Mouse (Mus musculus) brain, embryonic 14.5 days (tissue): ENCODE results near the gene Trabd.

ENCODE experiments used
- CTCF ChIP-seq: fragments of 200-500 bp; IDR thresholded peaks from 2 replicates; pipeline ENCODE4 v1.5.1; 2012; ENCODE audit warnings: inconsistent platforms, mild to moderate bottlenecking, moderate library complexity, borderline replicate concordance; ENCODE audit not compliant: insufficient read depth, insufficient read length; ENCODE audit errors: extremely low read depth
- POLR2A ChIP-seq: fragments of 200-500 bp; IDR thresholded peaks from 2 replicates; pipeline ENCODE4 v1.6.1; 2012; ENCODE audit warnings: mild to moderate bottlenecking, inconsistent platforms, borderline replicate concordance; ENCODE audit not compliant: poor library complexity, insufficient read depth, insufficient read length, severe bottlenecking; ENCODE audit errors: extremely low read depth

- TF ChIP-seq CTCF (no peak), POLR2A (no peak)
Measured at GRCm38 (mm10) chr15:89090662-89091061, 15.7 kb downstream of the Trabd start.
